Mouse (Mus musculus): ENCODE data around the gene Hepacam.
A peak's percentile ranks its signal among the peaks of the same experiment; 100 is the strongest.

Gene Hepacam

DNA sequence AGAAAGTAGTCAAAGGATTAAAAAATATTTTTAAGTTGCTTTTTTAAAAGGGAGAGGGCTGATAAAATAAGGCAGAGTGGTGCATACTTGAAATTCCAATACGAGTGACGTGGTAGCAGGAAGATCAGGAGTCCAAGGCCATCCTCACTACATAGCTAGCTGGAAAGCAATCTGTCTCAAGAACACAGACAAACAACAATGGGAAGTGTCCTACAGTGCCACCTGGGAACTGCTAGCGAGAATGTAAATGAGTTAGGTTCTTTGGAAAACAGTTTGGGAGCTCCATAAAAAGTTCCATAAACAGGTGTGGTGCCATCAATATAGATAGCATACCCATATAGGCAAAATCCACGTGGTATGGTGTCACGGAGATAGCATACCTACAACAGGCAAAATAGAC is 1.4 kb upstream of the Hepacam start:
- TF ChIP-seq GATA4 (IDR thresholded peaks at IDR 0.05; ENCODE audit: insufficient replicate concordance, low read length), result no peak

DNA sequence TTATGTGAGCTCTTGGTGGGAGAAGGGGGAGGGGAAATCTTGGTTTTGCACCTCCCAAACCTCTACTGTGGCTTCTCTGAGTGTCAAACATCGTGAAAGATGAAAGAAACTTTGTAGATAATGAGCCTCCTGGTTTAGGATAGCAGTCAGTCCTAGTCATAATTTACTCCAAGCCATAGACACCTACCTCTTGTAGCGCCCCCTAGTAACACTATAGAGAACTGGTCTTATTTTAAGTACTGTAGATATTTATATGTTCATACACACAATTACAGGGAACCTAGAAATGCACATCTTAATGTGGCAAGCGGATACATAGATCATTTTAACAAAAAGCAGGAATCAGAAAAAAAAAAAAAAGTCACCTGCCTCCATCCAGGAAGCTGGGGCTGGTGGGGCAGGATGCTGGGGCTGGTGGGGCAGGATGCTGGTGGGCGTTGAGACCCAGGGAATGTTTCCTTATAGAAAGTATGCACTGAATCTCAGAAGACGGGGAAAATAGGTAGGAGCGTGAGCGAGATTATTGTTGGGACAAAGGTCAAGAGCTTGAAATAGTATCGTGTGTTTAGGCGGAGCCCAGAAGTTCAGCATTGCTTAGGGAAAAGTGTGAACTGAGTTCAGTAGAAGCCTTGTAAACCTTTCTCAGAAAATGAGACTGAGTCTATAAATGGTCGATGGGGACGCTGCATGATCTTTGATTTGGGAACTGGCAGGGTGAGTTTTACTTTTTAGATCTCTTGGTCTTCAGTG is 1.1 kb downstream of the Hepacam start:
- no peak for TF ChIP-seq GATA4 (IDR thresholded peaks at IDR 0.05; ENCODE audit: insufficient replicate concordance, low read length)

DNA sequence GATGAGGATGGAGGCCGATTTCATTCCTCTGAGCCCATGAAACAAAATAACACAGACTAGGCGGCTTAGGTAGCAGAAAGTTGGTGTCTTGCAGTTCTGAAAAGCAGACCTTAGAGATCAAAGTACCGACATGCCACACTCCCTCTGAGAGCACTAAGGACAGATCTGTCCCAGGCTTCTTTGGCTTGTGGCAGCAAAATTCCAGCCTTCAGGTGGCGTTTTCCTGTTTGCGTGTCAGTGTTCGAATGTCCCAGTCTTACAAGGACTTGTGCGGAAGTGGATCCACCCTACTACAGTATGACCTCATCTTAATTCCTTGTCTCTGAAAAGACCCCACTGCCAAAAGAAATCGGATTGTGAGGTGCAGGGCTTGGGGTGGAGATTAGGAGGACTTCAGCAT is 1.7 kb downstream of the Hepacam start:
- TF ChIP-seq GATA4 (IDR thresholded peaks at IDR 0.05; ENCODE audit: insufficient replicate concordance, low read length), result no peak

DNA sequence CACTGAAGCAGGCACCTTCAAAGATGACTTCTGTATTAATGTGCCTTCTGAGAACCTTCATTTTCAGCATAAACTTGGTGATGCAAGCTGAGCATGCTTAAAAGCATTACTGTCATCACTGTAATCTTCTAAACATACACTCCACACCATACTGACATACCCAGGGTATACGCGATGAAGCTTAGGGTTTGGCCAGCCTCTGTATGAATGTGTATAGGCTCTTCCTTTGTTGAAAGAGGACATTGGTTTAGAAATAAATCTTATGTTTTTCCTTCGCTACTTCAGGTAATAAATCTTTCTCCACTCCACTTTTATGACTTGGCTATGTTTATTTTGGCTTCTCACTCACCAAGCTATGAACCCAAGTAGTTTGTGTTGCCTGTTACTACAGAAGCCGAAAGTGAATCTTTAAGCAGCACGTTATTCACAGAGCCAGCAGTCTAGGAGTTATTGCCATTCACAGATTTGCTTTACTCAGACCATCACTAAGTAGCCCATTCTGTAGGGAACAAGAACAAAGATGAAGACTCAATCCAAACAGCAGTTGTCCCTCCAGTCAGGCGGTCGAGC is 4.2 kb downstream of the Hepacam start:
- TF ChIP-seq GATA4 (IDR thresholded peaks at IDR 0.05; ENCODE audit: insufficient replicate concordance, low read length), result no peak

DNA sequence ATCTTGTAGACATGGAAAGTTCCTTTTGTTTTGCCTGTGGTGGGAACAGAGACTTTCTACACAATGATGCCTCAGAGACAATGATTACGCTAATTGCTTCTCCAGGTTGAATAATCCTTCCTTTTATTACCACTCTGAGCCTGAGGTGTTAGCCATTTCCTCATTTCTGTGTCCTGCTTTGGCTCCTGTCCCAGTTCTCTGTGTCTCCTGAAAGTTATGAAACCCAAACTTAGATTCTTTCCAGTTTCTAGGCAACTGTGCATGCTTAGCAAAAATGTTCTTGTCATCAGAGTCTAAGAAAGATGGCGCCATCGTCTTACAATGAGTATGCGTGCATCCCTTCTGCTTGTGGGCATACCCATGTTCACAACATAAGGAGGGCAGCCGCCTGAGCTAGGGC is 8.6 kb downstream of the Hepacam start:
- TF ChIP-seq GATA4 (IDR thresholded peaks at IDR 0.05; ENCODE audit: insufficient replicate concordance, low read length), result no peak

DNA sequence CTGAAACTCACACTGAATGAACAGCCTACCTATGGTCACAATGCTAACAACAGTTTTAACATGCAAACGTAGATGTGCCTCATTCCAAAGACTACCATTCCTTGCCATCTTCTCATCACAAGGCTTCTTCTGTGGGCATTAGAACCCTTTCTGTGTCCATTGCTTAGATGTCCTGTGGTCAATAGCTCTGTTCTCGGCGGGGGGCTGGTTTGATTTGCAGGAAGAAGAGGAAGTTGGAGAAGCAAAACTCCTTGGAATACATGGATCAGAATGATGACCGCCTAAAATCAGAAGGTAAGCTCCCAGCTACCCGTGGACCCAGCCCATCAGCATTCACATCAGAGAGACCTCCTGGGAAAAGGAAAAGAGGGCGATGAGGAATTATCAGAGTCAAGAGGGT is 16.0 kb downstream of the Hepacam start:
- no peak for TF ChIP-seq GATA4 (IDR thresholded peaks at IDR 0.05; ENCODE audit: insufficient replicate concordance, low read length)

DNA sequence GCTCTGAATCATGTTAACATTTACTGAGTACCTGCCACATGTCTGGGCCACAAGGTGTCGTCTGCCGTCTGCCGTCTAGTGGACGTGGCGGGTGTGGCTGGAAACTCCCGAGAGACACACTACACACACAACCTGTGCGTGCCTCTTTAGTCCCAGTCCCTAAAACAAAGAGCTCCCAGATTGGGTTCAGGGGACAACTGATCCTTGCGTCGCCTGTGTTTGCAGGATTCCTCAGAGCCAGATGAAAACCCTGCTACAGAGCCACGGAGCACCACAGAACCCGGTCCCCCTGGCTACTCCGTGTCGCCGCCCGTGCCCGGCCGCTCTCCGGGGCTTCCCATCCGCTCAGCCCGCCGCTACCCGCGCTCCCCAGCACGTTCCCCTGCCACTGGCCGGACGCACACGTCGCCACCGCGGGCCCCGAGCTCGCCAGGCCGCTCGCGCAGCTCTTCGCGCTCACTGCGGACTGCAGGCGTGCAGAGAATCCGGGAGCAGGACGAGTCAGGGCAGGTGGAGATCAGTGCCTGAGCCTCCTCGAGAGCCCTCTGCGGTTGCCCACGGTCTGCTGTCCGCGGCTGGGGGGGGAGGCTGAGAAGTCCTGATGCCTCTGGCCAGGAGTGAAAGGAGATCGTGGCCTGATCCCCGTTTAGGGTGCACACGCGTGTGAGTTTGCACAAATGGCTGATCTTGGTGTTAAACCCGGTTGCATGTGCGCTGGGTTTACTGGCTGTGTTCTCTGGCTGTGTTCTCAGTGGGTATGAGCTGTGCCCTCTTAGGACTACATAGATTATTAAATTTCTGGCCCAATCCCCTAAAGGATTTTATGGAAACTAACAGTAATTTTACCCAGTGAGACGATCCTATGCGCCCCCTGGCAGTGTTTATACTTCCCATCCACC is 17.4 kb downstream of the Hepacam start:
- TF ChIP-seq GATA4 (IDR thresholded peaks at IDR 0.05; ENCODE audit: insufficient replicate concordance, low read length), result no peak

DNA sequence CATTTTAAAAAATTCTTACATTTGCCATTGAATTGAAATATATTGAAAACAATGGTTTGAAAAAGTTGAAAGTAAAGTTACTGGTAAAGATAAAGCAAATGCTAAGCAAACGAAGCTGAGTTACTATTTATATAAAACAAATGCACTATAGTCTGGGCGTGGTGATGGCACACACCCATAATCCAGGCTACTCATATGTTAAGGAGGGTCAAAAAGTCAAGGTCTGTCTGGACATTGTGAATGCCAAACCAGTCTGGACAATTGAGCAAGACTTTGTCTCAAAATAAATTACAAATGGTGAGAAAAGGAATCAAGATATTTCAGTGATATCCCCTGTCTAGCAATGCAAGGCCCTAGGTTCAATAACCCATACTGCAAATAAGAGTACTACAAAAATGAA is 23.7 kb downstream of the Hepacam start:
- TF ChIP-seq GATA4 (IDR thresholded peaks at IDR 0.05; ENCODE audit: insufficient replicate concordance, low read length), result no peak

DNA sequence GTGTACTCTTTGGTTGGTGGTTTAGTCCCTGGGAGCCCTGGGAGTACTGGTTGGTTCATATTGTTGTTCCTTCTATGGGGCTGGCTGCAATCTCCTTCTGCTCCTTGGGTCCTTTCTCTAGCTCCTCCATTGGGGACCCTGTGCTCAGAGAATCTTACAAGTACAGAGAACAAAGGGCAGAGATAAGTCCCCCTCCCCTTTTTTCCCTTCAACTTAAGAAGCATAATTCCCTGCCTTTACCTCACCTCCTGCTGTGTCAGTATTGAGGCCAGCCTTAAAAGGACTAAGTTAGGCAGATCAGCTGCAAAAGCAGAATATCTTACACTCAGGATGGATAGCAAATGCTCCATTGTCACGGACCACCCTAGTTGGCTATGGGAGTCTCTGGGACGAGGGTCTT is 24.9 kb downstream of the Hepacam start:
- TF ChIP-seq GATA4 (IDR thresholded peaks at IDR 0.05; ENCODE audit: insufficient replicate concordance, low read length), result no peak

DNA sequence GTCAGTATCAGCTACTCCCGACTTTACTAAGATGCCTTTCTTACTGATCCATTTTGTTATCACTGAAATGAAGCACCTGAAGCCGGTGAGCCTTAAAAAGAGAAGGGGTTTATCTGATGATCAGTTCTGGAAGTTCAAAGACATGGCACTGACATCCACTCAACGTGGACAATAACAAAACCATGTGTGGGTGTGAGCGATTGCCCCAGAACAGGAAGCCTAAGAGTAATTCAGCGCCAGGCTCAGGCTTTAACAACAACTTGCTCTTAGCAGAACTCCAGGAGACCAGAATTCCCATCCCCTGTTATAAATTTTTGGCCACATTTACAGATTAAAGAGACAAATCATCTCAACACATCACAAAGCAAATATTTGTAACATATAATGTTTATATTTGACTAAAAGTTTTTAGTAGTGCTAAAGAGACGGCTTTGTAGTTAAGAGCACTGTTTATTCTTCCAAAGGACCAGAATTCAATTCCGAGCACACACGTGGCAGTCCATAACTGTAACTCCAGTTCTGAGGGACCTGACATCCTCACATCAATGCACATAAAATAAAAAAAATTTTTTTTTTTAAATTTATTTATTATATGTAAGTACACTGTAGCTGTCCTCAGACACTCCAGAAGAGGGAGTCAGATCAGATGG is 26.5 kb downstream of the Hepacam start:
- no peak for TF ChIP-seq GATA4 (IDR thresholded peaks at IDR 0.05; ENCODE audit: insufficient replicate concordance, low read length)

DNA sequence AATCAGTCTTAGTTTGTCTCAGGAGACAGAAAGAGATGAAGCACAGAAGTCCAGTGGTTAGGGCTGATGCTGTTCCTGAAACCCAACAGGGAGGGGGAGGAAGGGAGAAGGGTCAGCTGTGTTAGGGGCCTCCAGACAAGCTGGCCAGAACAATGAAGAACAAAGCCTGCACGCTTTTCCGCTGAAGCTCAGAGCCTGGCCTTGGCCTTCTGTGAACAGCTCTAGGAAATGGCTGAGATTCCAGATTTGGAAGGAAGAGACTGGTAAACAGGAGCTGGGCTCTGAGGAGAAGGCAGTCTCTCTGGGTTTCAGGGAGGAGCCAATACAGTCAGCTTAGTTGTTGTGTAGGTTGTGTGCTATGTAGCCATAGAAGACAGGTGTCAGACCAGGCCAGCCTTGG is 33.4 kb downstream of the Hepacam start:
- peak; percentile 87 for TF ChIP-seq GATA4 (IDR thresholded peaks at IDR 0.05; ENCODE audit: insufficient replicate concordance, low read length)

DNA sequence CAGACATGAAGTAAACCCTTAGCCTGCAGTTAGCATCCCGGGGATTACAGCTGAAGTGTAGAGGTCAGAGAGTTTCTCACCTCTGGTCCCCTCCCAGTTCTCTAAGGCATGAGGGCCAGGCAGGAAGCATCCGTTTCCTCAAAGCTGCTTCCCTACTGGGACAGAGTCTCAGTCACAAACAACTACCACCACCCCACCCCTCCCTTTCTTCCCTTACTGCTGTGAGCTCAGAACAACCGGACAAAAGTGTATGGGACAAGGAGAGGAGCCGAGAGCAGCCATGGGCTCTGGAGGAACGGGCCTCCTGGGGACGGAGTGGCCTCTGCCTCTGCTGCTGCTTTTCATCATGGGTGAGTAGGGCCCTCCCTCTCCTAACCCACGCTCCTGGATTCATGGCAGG is 34.7 kb downstream of the Hepacam start, which contains the start of gene Robo4:
Robo4 (plus strand) TSS at position 96 of the 400 bp plus-strand sequence.
- no peak for TF ChIP-seq GATA4 (IDR thresholded peaks at IDR 0.05; ENCODE audit: insufficient replicate concordance, low read length)

DNA sequence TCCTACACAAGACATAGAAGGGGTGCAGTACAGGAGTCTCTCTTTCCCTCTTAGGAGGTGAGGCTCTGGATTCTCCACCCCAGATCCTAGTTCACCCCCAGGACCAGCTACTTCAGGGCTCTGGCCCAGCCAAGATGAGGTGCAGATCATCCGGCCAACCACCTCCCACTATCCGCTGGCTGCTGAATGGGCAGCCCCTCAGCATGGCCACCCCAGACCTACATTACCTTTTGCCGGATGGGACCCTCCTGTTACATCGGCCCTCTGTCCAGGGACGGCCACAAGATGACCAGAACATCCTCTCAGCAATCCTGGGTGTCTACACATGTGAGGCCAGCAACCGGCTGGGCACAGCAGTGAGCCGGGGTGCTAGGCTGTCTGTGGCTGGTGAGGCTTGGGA is 35.4 kb downstream of the Hepacam start:
- no peak for TF ChIP-seq GATA4 (IDR thresholded peaks at IDR 0.05; ENCODE audit: insufficient replicate concordance, low read length)

DNA sequence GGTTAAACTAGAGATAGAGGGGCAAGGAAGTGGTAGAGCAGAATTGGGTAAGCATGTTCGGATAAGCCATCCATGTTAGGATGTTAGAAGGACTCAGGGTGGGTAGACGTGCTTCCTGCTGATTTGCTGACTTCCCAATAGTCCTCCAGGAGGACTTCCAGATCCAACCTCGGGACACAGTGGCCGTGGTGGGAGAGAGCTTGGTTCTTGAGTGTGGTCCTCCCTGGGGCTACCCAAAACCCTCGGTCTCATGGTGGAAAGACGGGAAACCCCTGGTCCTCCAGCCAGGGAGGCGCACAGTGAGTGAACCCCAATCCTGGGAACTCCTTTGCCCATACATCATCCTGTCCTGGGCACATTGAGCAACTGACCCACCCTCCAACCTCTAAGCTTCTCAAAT is 35.9 kb downstream of the Hepacam start:
- no peak for TF ChIP-seq GATA4 (IDR thresholded peaks at IDR 0.05; ENCODE audit: insufficient replicate concordance, low read length)

DNA sequence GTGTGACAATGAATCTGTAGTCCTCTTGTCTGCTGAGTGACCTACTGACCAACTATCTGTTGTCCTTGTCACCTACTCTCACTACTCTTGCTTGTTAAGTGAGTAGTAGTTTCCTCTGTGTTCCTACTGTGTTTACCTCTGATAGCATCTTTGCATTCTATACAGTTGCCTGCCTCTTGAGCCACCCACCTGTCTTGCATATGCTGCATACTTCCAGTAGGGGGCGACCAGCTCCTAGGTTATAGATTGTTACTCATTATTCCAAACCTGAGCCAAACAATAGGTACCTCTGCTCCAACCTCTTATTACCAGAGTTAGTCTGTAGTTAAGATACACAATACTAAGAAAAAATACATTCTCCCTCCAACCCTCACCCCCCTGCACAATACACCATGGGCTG is 39.2 kb downstream of the Hepacam start:
- no peak for TF ChIP-seq GATA4 (IDR thresholded peaks at IDR 0.05; ENCODE audit: insufficient replicate concordance, low read length)
